Mouse (Mus musculus): ENCODE data around the gene Cc2d1b. TPM values are rescaled to one million over a fixed set of nuclear protein-coding genes. Genes with fewer than 3 reads are reported as not detected.

The Cc2d1b gene
- polyA plus RNA-seq, 1 experiment from 2014 or later = 21.6 TPM

GRCm38 (mm10) chr4:108634696-108635095 is 15.0 kb downstream of the Cc2d1b start:
- H3K36me3 ChIP-seq (ENCODE audit: control insufficient read depth, insufficient read depth) = peaks cover 16% of the 10 kb centered on the region; the same call in 1 of the 2 replicates
- no peak overlapping the region for H3K9ac ChIP-seq (replicated peaks; ENCODE audit: low read depth, low read length)
- 55% methylated on average over 4 of the region's 4 CpGs for WGBS
- H3K4me3 ChIP-seq (replicated peaks; ENCODE audit: low read length) = no peak overlapping the region
- no peaks in the 10 kb centered on the region for H3K9me3 ChIP-seq (ENCODE audit: control insufficient read depth, low read length)
- H3K4me1 ChIP-seq (replicated peaks; ENCODE audit: control insufficient read depth, insufficient read depth, low read length) = no peaks in the 10 kb centered on the region
- no peak overlapping the region for H3K4me2 ChIP-seq (ENCODE audit: low read length)
- H3K27ac ChIP-seq (ENCODE audit: low read length) = no peak overlapping the region
- no peaks in the 10 kb centered on the region for H3K27me3 ChIP-seq (replicated peaks; ENCODE audit: control insufficient read depth, insufficient read depth, low read length)
- ATAC-seq = no peak

- Histone ChIP-seq H3K27me3 (replicated peaks; ENCODE audit: control insufficient read depth, insufficient read depth, low read length) (no peaks in the 10 kb centered on the region), H3K36me3 (ENCODE audit: control insufficient read depth, insufficient read depth) (peaks cover 14% of the 10 kb centered on the region; the same call in 1 of the 2 replicates), H3K27ac (ENCODE audit: low read length) (no peak overlapping the region), H3K4me3 (replicated peaks; ENCODE audit: low read length) (no peak overlapping the region), H3K9ac (replicated peaks; ENCODE audit: low read depth, low read length) (no peak overlapping the region), H3K9me3 (ENCODE audit: control insufficient read depth, low read length) (no peaks in the 10 kb centered on the region), H3K4me1 (replicated peaks; ENCODE audit: control insufficient read depth, insufficient read depth, low read length) (no peaks in the 10 kb centered on the region), H3K4me2 (ENCODE audit: low read length) (no peak overlapping the region)
- no peak for ATAC-seq
Observed at GRCm38 (mm10) chr4:108635101-108635500, 15.4 kb downstream of the Cc2d1b start.

- H3K9me3 ChIP-seq (ENCODE audit: control insufficient read depth, low read length) = no peaks in the 10 kb centered on the region
- 82% methylated on average over 3 of the region's 3 CpGs for WGBS
- ATAC-seq = no peak
- no peak overlapping the region for H3K27ac ChIP-seq (ENCODE audit: low read length)
- H3K4me1 ChIP-seq (replicated peaks; ENCODE audit: control insufficient read depth, insufficient read depth, low read length) = no peaks in the 10 kb centered on the region
- no peak overlapping the region for H3K4me2 ChIP-seq (ENCODE audit: low read length)
- H3K27me3 ChIP-seq (replicated peaks; ENCODE audit: control insufficient read depth, insufficient read depth, low read length) = no peaks in the 10 kb centered on the region
- H3K36me3 ChIP-seq (ENCODE audit: control insufficient read depth, insufficient read depth) = peaks cover 8% of the 10 kb centered on the region; the same call in 1 of the 2 replicates
- no peak overlapping the region for H3K4me3 ChIP-seq (replicated peaks; ENCODE audit: low read length)
- no peak overlapping the region for H3K9ac ChIP-seq (replicated peaks; ENCODE audit: low read depth, low read length)
Observed at GRCm38 (mm10) chr4:108637721-108638120, 18.0 kb downstream of the Cc2d1b start.

GRCm38 (mm10) chr4:108638752-108639151 is 19.0 kb downstream of the Cc2d1b start:
- no peak for ATAC-seq
- no peak overlapping the region for H3K27ac ChIP-seq (ENCODE audit: low read length)
- no peaks in the 10 kb centered on the region for H3K27me3 ChIP-seq (replicated peaks; ENCODE audit: control insufficient read depth, insufficient read depth, low read length)
- WGBS = 88% methylated on average over 5 of the region's 5 CpGs
- no peaks in the 10 kb centered on the region for H3K9me3 ChIP-seq (ENCODE audit: control insufficient read depth, low read length)
- peaks cover 2% of the 10 kb centered on the region; the same call in 1 of the 2 replicates for H3K36me3 ChIP-seq (ENCODE audit: control insufficient read depth, insufficient read depth)
- no peaks in the 10 kb centered on the region for H3K4me1 ChIP-seq (replicated peaks; ENCODE audit: control insufficient read depth, insufficient read depth, low read length)
- H3K4me3 ChIP-seq (replicated peaks; ENCODE audit: low read length) = no peak overlapping the region
- no peak overlapping the region for H3K4me2 ChIP-seq (ENCODE audit: low read length)
- no peak overlapping the region for H3K9ac ChIP-seq (replicated peaks; ENCODE audit: low read depth, low read length)

- Histone ChIP-seq H3K4me2 (ENCODE audit: low read length) (no peak overlapping the region), H3K27ac (ENCODE audit: low read length) (no peak overlapping the region), H3K9ac (replicated peaks; ENCODE audit: low read depth, low read length) (no peak overlapping the region), H3K4me3 (replicated peaks; ENCODE audit: low read length) (no peak overlapping the region), H3K27me3 (replicated peaks; ENCODE audit: control insufficient read depth, insufficient read depth, low read length) (no peaks in the 10 kb centered on the region), H3K4me1 (replicated peaks; ENCODE audit: control insufficient read depth, insufficient read depth, low read length) (no peaks in the 10 kb centered on the region), H3K9me3 (ENCODE audit: control insufficient read depth, low read length) (no peaks in the 10 kb centered on the region), H3K36me3 (ENCODE audit: control insufficient read depth, insufficient read depth) (peaks cover 6% of the 10 kb centered on the region)
- ATAC-seq = no peak
- 71% methylated on average over 2 of the region's 2 CpGs for WGBS
Observed at GRCm38 (mm10) chr4:108664407-108664806, 44.7 kb downstream of the Cc2d1b start.

Other genes with a start within 250 kb of the Cc2d1b start
- 1.7 and 2.7 TPM in 2 replicates for gene Shisal2a, start 236.6 kb upstream of the Cc2d1b start, polyA plus RNA-seq (2015; fragmentation: Nextera tagmentation; extraction: Ambion mirVana)
- gene Gpx7, start 213.0 kb upstream of the Cc2d1b start, polyA plus RNA-seq (2015; fragmentation: Nextera tagmentation; extraction: Ambion mirVana) = 26.3 and 28.3 TPM in 2 replicates
- gene Tut4, start 160.5 kb upstream of the Cc2d1b start, polyA plus RNA-seq (2015; fragmentation: Nextera tagmentation; extraction: Ambion mirVana) = 66.1 and 66.8 TPM in 2 replicates
- gene Prpf38a, start 40.6 kb upstream of the Cc2d1b start, polyA plus RNA-seq (2015; fragmentation: Nextera tagmentation; extraction: Ambion mirVana) = 90.6 and 97.2 TPM in 2 replicates
- gene Orc1, start 40.5 kb upstream of the Cc2d1b start, polyA plus RNA-seq (2015; fragmentation: Nextera tagmentation; extraction: Ambion mirVana) = 2.4 and 3.9 TPM in 2 replicates
- gene 3110021N24Rik, start 99.7 kb downstream of the Cc2d1b start, polyA plus RNA-seq (2015; fragmentation: Nextera tagmentation; extraction: Ambion mirVana) = 1.1 and 1.6 TPM in 2 replicates
- gene Zfyve9, start 160.9 kb downstream of the Cc2d1b start, polyA plus RNA-seq (2015; fragmentation: Nextera tagmentation; extraction: Ambion mirVana) = 5.8 and 6.6 TPM in 2 replicates
- 211 and 231 TPM in 2 replicates for gene Btf3l4, start 213.7 kb downstream of the Cc2d1b start, polyA plus RNA-seq (2015; fragmentation: Nextera tagmentation; extraction: Ambion mirVana)
- gene Txndc12, start 214.7 kb downstream of the Cc2d1b start, polyA plus RNA-seq (2015; fragmentation: Nextera tagmentation; extraction: Ambion mirVana) = 81.9 and 90.5 TPM in 2 replicates
- gene Kti12, start 227.8 kb downstream of the Cc2d1b start, polyA plus RNA-seq (2015; fragmentation: Nextera tagmentation; extraction: Ambion mirVana) = 33.7 and 34.6 TPM in 2 replicates
- gene A730015C16Rik, start 228.7 kb downstream of the Cc2d1b start, polyA plus RNA-seq (2015; fragmentation: Nextera tagmentation; extraction: Ambion mirVana) = 0.78 and 2.0 TPM in 2 replicates

Measured in forebrain, embryonic 16.5 days (tissue).